Mouse (Mus musculus) cerebellum, postnatal 25 days (tissue): ENCODE measurements around the gene Grk1.
A peak's percentile ranks its signal among the peaks of the same experiment; 100 is the strongest.

Experiments
- DNase-seq, 2 experiments: peaks; one replicate each; pipeline ENCODE4 v3.0.0; 2021; ENCODE audit warnings: mixed read lengths in 2 of 2

The Grk1 gene

GRCm38 (mm10) chr8:13430412-13430811, 25.5 kb downstream of the Grk1 start:
- DNase-seq = no peak

GRCm38 (mm10) chr8:13430866-13431265, 26.0 kb downstream of the Grk1 start:
- DNase-seq = no peak

- no peak for DNase-seq
Measured at GRCm38 (mm10) chr8:13433130-13433529, 28.2 kb downstream of the Grk1 start.

- no peak for DNase-seq
Measured at GRCm38 (mm10) chr8:13434889-13435288, 30.0 kb downstream of the Grk1 start, which contains the start of gene Tmem255b. Tmem255b (plus strand) TSS chr8:13435189.

- no peak for DNase-seq
Measured at GRCm38 (mm10) chr8:13436052-13436451, 31.2 kb downstream of the Grk1 start.

DNA sequence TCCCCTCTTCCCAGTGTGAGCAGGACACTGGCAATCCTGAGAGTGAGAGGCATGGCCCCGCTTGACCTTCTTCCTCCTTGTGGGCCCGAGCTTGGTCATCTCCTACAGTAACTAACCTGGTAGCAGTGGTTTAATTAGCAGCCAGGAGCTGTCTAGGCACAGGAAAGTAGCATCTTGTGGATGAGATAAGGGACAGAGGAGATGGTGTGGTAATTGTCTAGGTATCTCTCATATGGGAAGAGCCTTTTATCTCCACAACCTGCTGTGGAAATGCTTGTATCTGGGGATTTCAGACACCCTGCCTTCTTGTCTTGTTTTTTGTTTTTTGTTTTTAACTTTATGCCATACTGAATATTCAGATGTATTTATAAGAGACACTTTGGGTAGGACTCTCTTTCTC, 32.6 kb downstream of the Grk1 start:
- DNase-seq = no peak

- no peak for DNase-seq
Measured at GRCm38 (mm10) chr8:13442152-13442551, 37.3 kb downstream of the Grk1 start.

DNA sequence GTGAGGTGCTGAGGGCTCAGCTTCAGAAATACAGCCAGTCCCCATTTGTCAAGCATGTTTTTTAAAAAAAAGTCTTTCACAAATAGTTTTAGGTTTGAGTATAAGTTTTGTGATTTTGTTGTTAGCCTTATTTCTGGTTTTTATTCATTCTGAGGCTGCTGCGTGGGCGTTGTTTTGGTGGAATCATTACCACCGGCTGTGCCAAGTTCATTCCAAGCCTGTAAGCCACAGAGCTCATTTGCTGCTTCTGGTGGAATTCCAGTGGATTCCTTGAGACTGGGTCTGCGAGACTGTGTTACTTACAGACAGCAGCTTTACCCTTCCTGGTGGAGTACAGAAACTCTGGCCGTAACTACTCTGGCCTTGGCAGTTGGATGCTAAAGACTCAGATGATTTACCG, 41.6 kb downstream of the Grk1 start:
- no peak for DNase-seq

DNA sequence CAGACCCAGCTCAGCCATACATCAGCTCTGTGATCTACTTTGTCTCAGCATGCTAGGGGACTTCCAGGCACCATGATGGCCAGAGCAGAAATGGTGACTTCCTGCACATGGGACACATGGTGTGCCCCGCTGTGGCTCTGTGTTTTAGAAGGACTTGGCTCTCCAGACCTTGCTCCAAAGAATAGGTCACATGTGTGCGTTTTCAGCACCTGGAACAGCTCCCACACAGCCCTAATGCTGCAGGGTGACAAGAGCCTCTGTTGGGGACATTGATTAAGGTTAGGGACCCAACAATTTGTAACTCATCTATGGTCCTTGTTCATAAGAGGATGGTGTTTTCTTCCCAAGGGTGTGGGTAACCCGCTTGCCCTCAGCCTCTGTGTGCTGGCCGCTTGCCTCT, 43.3 kb downstream of the Grk1 start:
- no peak for DNase-seq

- DNase-seq = no peak
Measured at GRCm38 (mm10) chr8:13451747-13452277, 46.9 kb downstream of the Grk1 start.

- DNase-seq = no peak
Measured at GRCm38 (mm10) chr8:13454341-13455113, 49.6 kb downstream of the Grk1 start.

DNA sequence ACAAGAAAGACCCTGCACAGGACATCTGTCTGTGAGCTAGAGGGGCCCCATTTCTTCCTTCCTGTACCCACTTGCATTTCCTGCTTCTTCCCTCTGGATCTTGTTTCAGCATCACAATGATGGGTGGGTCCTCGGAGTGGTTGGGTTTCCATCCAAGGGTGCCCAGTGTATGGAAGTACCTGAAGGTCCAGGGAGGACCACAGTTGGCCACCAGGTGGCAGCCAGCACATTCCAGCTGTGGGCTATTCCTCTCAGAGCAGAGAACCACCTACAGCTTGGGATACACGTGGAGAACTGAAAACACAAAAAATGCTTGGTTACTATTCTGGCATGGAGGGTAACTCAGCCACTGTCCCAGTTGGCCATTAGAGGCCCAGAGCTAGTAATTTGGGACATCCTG, 50.4 kb downstream of the Grk1 start:
- DNase-seq = peak; percentile 56 to 76

GRCm38 (mm10) chr8:13459431-13459830, 54.5 kb downstream of the Grk1 start:
- no peak for DNase-seq

DNA sequence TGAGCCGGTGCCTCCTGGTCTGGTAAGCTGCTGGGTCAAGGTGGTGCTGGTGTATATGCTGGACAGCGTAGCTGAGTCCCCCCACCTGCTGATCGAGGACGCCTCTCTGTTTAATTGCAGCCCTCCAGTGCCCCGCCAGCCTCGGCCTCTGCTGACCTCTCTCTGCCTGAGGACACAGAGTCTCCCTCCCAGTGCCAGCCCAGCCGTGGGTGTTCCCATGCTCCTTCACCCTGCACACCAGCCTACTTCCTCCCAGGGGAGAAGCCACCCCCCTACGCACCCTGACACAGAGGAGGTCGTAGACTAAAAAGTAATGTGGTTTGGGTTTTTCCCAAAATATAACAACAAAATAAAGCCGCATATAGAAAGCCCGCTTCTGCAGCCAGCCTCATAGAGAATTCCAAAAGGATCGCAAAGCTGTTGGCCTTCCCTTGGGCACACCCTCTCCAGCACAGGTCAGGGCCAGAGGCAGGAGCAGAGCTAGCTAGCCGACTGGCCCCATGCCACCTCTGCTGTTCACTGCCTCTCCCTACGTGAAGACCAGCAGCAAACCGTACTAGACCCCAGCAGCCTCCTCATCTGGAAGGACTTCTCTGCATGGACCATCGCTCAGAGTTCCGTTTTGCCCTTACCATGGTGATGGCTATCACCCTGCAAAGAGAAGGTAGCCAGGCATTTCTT, 56.3 kb downstream of the Grk1 start:
- DNase-seq = no peak

DNA sequence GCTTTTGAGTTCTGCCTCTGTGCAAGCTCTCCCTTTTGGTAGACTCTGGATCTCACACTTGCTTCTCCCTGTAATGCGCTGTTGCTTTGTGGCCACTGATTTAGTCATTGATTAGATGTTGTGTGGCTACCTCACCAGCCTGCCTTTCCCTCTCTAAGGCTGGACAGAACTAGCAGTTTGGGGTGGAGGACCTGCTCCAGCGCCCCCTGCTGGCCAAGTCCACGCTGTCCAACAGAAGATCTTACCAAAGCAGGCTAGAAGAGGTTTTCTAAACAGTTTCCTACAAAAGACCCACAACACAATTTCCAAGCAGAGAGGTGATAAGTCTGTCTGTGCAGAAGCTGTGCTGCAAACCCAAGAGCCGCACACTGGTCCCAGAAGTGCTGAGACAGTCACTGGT, 57.0 kb downstream of the Grk1 start:
- DNase-seq = peak; percentile 80 to 87

DNA sequence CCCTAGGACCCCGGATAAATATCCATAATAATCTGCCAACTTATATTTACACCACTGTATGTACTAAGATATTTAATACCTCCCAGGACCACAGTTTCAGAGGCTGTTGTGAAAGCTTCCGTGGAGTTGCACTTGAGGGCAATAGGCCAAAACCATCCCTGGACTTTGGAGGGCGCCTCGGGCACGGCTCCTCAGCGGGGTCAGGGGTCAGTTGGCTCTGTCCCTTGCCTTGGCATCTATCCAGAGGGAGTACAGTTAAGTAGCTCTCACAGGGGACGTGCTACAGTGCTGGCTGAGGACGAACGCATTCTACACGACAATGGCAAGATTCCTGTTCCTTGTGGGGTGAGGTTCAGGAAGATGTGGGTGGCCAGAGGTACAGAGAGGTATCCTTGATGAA, 57.5 kb downstream of the Grk1 start:
- no peak for DNase-seq

DNA sequence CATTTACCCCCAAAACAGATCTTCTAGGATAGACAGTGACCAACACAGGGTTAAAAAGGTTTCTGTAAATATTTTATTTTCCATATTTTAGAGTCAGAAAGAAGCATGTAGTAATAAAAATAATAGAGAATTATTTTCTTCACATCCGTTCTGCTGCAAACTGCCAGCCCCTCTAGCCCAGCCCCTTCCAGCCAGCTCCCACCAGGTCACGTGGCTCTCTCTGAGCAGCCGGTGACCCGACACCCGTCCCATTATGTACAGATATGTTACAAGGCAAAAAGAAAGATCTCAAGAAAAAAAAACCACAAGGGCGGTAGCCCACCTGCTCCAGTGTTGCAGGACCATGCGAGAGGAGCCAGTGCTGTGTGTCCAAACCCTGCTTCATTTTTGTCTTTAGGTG, 60.4 kb downstream of the Grk1 start:
- no peak for DNase-seq

DNA sequence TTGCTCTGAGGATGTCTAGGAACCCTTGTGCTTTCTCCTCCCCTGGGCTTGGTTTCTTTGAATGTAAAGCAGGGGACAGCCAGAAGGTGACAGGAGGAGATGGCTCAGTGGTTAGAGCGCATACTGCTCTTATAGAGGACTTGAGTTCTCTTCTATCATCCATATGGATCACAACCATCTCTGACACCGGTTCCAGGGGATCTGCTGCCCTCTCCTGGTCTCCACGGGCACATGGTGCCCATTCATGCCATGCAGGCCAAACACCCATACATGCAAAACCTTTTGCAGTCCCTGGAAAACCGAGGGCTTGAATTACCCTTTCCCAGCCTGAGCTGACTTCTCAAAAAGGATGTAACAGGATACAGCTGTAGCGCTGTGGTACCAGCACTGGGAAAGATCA, 62.1 kb downstream of the Grk1 start:
- peak in 1 of 2 experiments; percentile 58 for DNase-seq

- peak; percentile 49 to 54 for DNase-seq
Measured at GRCm38 (mm10) chr8:13468737-13469136, 63.9 kb downstream of the Grk1 start.

DNA sequence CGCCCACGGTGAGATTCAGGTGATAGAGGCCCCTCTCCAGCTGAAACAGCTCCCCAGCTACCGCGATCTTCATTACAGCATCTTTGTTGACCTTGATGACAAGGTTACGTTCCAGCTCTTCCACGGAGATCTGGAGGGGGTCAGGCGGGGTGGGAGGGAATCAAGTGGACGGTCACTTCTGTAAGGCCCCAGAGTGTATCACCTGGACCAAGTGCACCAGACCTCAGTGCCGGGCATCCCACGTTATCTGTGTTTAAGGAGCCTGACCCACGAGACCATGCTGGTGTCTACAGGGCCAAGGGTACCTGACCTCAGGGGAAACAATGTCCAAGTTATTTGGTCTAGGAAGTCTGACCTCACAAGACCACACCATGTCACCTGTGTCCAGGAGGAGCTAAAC, 66.6 kb downstream of the Grk1 start:
- DNase-seq = no peak
